Mouse (Mus musculus) small intestine, adult 2 months (tissue): ENCODE measurements around the gene Tfip11.

Source experiments
- CTCF ChIP-seq: fragments of 200-500 bp; IDR thresholded peaks from 2 replicates; pipeline ENCODE4 v1.5.1; 2012; ENCODE audit warnings: low read depth, mild to moderate bottlenecking, control low read depth, inconsistent platforms, low read length, moderate library complexity, mixed read lengths; ENCODE audit not compliant: insufficient replicate concordance, insufficient read length; ENCODE audit errors: extremely low read depth
- POLR2A ChIP-seq: fragments of 200-500 bp; IDR thresholded peaks from 2 replicates; pipeline ENCODE4 v1.6.1; 2012; ENCODE audit warnings: low read depth, mild to moderate bottlenecking, control low read depth, inconsistent platforms, low read length, moderate library complexity

DNA sequence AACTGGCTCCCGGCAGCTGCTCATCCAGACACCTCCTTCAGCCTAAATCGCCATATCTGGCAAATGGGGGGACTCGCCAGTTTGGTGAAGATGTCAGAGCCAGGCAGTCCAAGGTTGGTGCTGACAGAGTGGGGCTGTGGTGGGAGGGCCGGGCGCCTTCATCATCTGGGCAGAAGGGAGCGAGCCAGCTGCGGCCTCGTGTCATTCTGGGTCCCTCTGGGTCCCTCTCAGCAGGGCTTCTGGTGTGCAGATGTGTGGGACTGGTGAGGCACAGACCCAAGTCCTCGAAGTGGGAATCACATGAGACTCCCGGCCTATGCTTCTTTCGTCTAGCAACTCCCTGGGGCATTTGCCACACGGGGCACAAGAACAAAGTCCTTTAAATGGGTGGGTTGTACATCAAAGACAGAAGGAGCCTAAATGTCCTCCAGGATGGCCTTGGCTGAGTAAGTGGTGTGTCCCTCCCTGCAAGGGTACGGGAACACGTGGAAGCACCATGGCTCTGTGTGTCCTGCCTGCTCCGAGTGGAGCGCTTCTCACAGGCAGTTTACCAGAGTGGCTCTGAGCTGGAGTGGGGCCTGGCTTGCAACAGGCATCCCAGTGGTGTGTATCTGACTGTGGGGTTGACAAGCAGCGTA, 33.7 kb upstream of the Tfip11 start:
- TF ChIP-seq CTCF (no peak), POLR2A (no peak)
